In the genomic region with DNA sequence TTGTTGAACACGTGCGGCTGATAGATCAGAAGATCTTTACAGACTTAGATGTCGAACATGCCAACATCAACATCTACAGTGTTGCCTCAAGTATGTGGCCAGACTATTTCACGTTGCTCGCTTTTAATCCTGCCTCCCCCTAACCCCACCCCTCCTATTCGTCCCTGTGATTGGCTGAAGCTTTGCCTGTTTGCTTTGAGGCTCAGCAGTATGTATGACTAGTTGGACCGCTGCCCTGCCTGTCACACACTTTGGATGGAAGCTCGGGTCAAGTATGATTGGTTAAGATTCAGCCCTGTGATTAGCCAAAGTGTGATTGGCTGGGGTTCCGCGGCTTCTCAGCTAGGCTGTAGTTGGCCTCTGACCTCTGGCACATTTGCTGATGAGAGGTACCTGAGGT, we compare ENCODE assay signal across 1 mouse cellular context.
TF ChIP-seq lines count a peak whose summit lies in the region.

No protein-coding gene starts in this region.

TF ChIP-seq in MEL, 35 proteins besides CTCF, POLR2A, EP300 and RAD21:
- TF ChIP-seq MEF2A (IDR thresholded peaks at IDR 0.05; ENCODE audit: extremely low read depth, insufficient replicate concordance, low read depth, low read length, poor library complexity, severe bottlenecking) (no peak), USF1 (IDR thresholded peaks at IDR 0.05; ENCODE audit: low read depth, low read length) (no peak), TCF12 (IDR thresholded peaks at IDR 0.05; ENCODE audit: low read depth, low read length) (no peak)
TF ChIP-seq in MEL: peak in this region for 0.
